Mouse (Mus musculus) heart, adult 2 months (tissue): ENCODE data around the gene Rimkla. TPM values are rescaled to one million over a fixed set of nuclear protein-coding genes. Genes with fewer than 3 reads are reported as not detected.
A peak's percentile ranks its signal among the peaks of the same experiment; 100 is the strongest.

ENCODE experiments used
- DNase-seq, 2 experiments: peaks; one replicate each; pipeline ENCODE4 v3.0.0; 2021
- H3K27ac ChIP-seq: fragments of 200-600 bp; 2 replicates; pipeline ENCODE4 v1.8.1; 2022
- H3K27me3 ChIP-seq: fragments of 200-500 bp; 2 replicates; pipeline ENCODE4 v1.6.1; 2012; ENCODE audit warnings: mild to moderate bottlenecking, low read length, inconsistent platforms, mixed read lengths; ENCODE audit not compliant: control insufficient read depth, insufficient read depth
- H3K36me3 ChIP-seq: fragments of 200-500 bp; 2 replicates; pipeline ENCODE4 v1.6.1; 2012; ENCODE audit warnings: low read length, inconsistent platforms; ENCODE audit not compliant: control insufficient read depth, insufficient read depth
- H3K4me1 ChIP-seq: fragments of 200-500 bp; 2 replicates; pipeline ENCODE4 v1.6.1; 2011; ENCODE audit warnings: low read length; ENCODE audit not compliant: control insufficient read depth, insufficient read depth
- H3K4me3 ChIP-seq: fragments of 200-600 bp; 2 replicates; pipeline ENCODE4 v1.8.1; 2022
- H3K79me2 ChIP-seq: fragments of 200-500 bp; replicated peaks from 2 replicates; pipeline ENCODE4 v1.6.1; 2012; ENCODE audit warnings: mild to moderate bottlenecking, inconsistent platforms, low read length, moderate library complexity, mixed read lengths; ENCODE audit not compliant: control insufficient read depth, insufficient read depth
- H3K9ac ChIP-seq: fragments of 200-500 bp; 2 replicates; pipeline ENCODE4 v1.6.1; 2012; ENCODE audit warnings: low read depth, mild to moderate bottlenecking, control low read depth, inconsistent platforms, low read length, mixed read lengths
- CTCF ChIP-seq: fragments of 200-600 bp; IDR thresholded peaks from 2 replicates; pipeline ENCODE4 v1.8.1; 2022; ENCODE audit warnings: antibody characterized with exemption, mild to moderate bottlenecking, moderate library complexity
- EP300 ChIP-seq: fragments of 200-500 bp; IDR thresholded peaks from 2 replicates; pipeline ENCODE4 v1.6.1; 2011; ENCODE audit warnings: low read depth, low read length, control low read depth; ENCODE audit not compliant: insufficient read depth
- POLR2A ChIP-seq: fragments of 200-500 bp; IDR thresholded peaks from 2 replicates; pipeline ENCODE4 v1.6.1; 2011; ENCODE audit warnings: mild to moderate bottlenecking, low read depth, low read length, control low read depth; ENCODE audit not compliant: insufficient read depth
- WGBS: fragments of 180-500 bp; shearing (Covaris S2); methylation state at CpG from one replicate; pipeline ENCODE4 v1.1.7; 2018; 5-methylcytosine and 5-hydroxymethylcytosine counted together
- intact Hi-C: fragments of 180-260 bp; cut with DNase I; formaldehyde crosslinking; loops from one replicate; pipeline ENCODE4 v1.15.1; 2025
- polyA plus RNA-seq: library from polyadenylated mRNA; depleted of rRNA; stranded (reverse); fragments of >200 nt; gene quantifications from 2 replicates; pipeline ENCODE4 v1.2.3, GENCODE M21; 2012
- total RNA-seq, 2 experiments: library from RNA; stranded (reverse); gene quantifications; 2 replicates each; pipeline ENCODE4 v1.2.3; 2021

Rimkla gene
- total and polyA plus RNA-seq, 3 experiments, result 0.66 to 1.1 (median 0.70) TPM

GRCm38 (mm10) chr4:119484882-119485281 lies 7.5 kb downstream of the Rimkla start:
- DNase-seq, result no peak
- Histone ChIP-seq H3K4me3 (no peak overlapping the region), H3K9ac (no peak overlapping the region), H3K27me3 (no peaks in the 10 kb centered on the region), H3K4me1 (no peaks in the 10 kb centered on the region), H3K36me3 (no peaks in the 10 kb centered on the region), H3K79me2 (no peaks in the 10 kb centered on the region), H3K27ac (no peak overlapping the region)
- 78% methylated on average over 7 of the region's 7 CpGs for WGBS
- intact Hi-C loops, result no loop called here
- TF ChIP-seq CTCF, result no peak
- no peak for TF ChIP-seq POLR2A
- TF ChIP-seq EP300, result no peak

GRCm38 (mm10) chr4:119483051-119483450 lies 9.4 kb downstream of the Rimkla start:
- intact Hi-C loops, result no loop called here
- H3K9ac ChIP-seq, result no peak overlapping the region
- H3K4me3 ChIP-seq, result no peak overlapping the region
- H3K4me1 ChIP-seq, result no peaks in the 10 kb centered on the region
- TF ChIP-seq POLR2A (no peak), CTCF (peak; percentile 33), EP300 (no peak)
- no peaks in the 10 kb centered on the region for H3K79me2 ChIP-seq
- WGBS, result 42% methylated on average over 9 of the region's 9 CpGs
- H3K36me3 ChIP-seq, result no peaks in the 10 kb centered on the region
- H3K27ac ChIP-seq, result no peak overlapping the region
- H3K27me3 ChIP-seq, result no peaks in the 10 kb centered on the region
- peak; percentile 24 to 29 for DNase-seq

GRCm38 (mm10) chr4:119473150-119473549 lies 19.3 kb downstream of the Rimkla start:
- no peaks in the 10 kb centered on the region for H3K27me3 ChIP-seq
- intact Hi-C loops, result no loop called here
- no peaks in the 10 kb centered on the region for H3K79me2 ChIP-seq
- no peak overlapping the region for H3K4me3 ChIP-seq
- no peaks in the 10 kb centered on the region for H3K4me1 ChIP-seq
- H3K27ac ChIP-seq, result no peak overlapping the region
- 47% methylated on average over 5 of the region's 5 CpGs for WGBS
- no peaks in the 10 kb centered on the region for H3K36me3 ChIP-seq
- no peak for TF ChIP-seq CTCF
- TF ChIP-seq EP300, result no peak
- no peak for TF ChIP-seq POLR2A
- DNase-seq, result no peak
- H3K9ac ChIP-seq, result no peak overlapping the region

GRCm38 (mm10) chr4:119472545-119472944 lies 19.9 kb downstream of the Rimkla start:
- H3K9ac ChIP-seq, result no peak overlapping the region
- H3K27ac ChIP-seq, result no peak overlapping the region
- H3K4me3 ChIP-seq, result no peak overlapping the region
- H3K36me3 ChIP-seq, result no peaks in the 10 kb centered on the region
- no peaks in the 10 kb centered on the region for H3K27me3 ChIP-seq
- H3K4me1 ChIP-seq, result no peaks in the 10 kb centered on the region
- H3K79me2 ChIP-seq, result no peaks in the 10 kb centered on the region
- TF ChIP-seq EP300, result no peak
- no peak for TF ChIP-seq POLR2A
- no peak for TF ChIP-seq CTCF
- intact Hi-C loops, result no loop called here
- 87% methylated on average over 9 of the region's 9 CpGs for WGBS
- DNase-seq, result no peak

GRCm38 (mm10) chr4:119467720-119468380 lies 24.6 kb downstream of the Rimkla start:
- no peak overlapping the region for H3K9ac ChIP-seq
- peak in 1 of 2 experiments; percentile 23 for DNase-seq
- no peak overlapping the region for H3K27ac ChIP-seq
- H3K79me2 ChIP-seq, result no peaks in the 10 kb centered on the region
- H3K4me3 ChIP-seq, result no peak overlapping the region
- 68% methylated on average over 16 of the region's 16 CpGs for WGBS
- H3K4me1 ChIP-seq, result no peaks in the 10 kb centered on the region; the same call in 1 of the 2 replicates
- H3K27me3 ChIP-seq, result no peaks in the 10 kb centered on the region
- intact Hi-C loops, result no loop called here
- no peaks in the 10 kb centered on the region for H3K36me3 ChIP-seq
- no peak for TF ChIP-seq CTCF
- TF ChIP-seq EP300, result no peak
- TF ChIP-seq POLR2A, result no peak

- TF ChIP-seq POLR2A (no peak), EP300 (no peak), CTCF (no peak)
- Histone ChIP-seq H3K9ac (no peak overlapping the region), H3K4me3 (no peak overlapping the region), H3K4me1 (peaks cover 2% of the 10 kb centered on the region), H3K27ac (no peak overlapping the region), H3K79me2 (no peaks in the 10 kb centered on the region), H3K36me3 (no peaks in the 10 kb centered on the region), H3K27me3 (no peaks in the 10 kb centered on the region)
- no peak for DNase-seq
- intact Hi-C loops, result no loop called here
- WGBS, result 92% methylated on average over 5 of the region's 5 CpGs
Measured at GRCm38 (mm10) chr4:119465841-119466240, 26.6 kb downstream of the Rimkla start.
